Mouse (Mus musculus) lung, embryonic 14.5 days (tissue): ENCODE data around the gene Fam161a. TPM values are rescaled to one million over a fixed set of nuclear protein-coding genes. Genes with fewer than 3 reads are reported as not detected.

ENCODE experiments used
- ATAC-seq: fragments of 200-750 bp; cut with Nextera tagmentation; 2 replicates; pipeline ENCODE4 v1.8.0; 2017; ENCODE audit warnings: mild to moderate bottlenecking, moderate TSS enrichment, moderate library complexity; ENCODE audit not compliant: insufficient read depth
- DNase-seq: peaks from one replicate; pipeline ENCODE4 v3.0.0-alpha.2; 2015
- H3K27ac ChIP-seq: fragments of 300-500 bp; sonication (generic); 2 replicates; pipeline ENCODE4 v1.5.1; 2014; ENCODE audit warnings: low read depth, mild to moderate bottlenecking, moderate library complexity
- H3K27me3 ChIP-seq: fragments of 300-500 bp; sonication (generic); 2 replicates; pipeline ENCODE4 v1.6.1; 2014; ENCODE audit warnings: low read length, control low read depth; ENCODE audit not compliant: insufficient read depth
- H3K36me3 ChIP-seq: fragments of 300-500 bp; sonication (generic); 2 replicates; pipeline ENCODE4 v1.6.1; 2014; ENCODE audit warnings: control low read depth; ENCODE audit not compliant: insufficient read depth
- H3K4me1 ChIP-seq: fragments of 300-500 bp; sonication (generic); 2 replicates; pipeline ENCODE4 v1.6.1; 2014; ENCODE audit warnings: antibody characterized with exemption, control low read depth; ENCODE audit not compliant: insufficient read depth
- H3K4me2 ChIP-seq: fragments of 300-500 bp; sonication (generic); 2 replicates; pipeline ENCODE4 v1.6.1; 2014; ENCODE audit warnings: mild to moderate bottlenecking
- H3K4me3 ChIP-seq: fragments of 300-500 bp; sonication (generic); 2 replicates; pipeline ENCODE4 v1.5.1; 2014; ENCODE audit warnings: low read depth, low read length
- H3K9ac ChIP-seq: fragments of 300-500 bp; sonication (generic); 2 replicates; pipeline ENCODE4 v1.6.1; 2014
- H3K9me3 ChIP-seq: fragments of 300-500 bp; sonication (generic); 2 replicates; pipeline ENCODE4 v1.6.1; 2016; ENCODE audit warnings: low read depth, low read length, control low read depth
- CTCF ChIP-seq: IDR thresholded peaks from 2 replicates; pipeline ENCODE4 v1.5.1; 2016; ENCODE audit warnings: antibody characterized with exemption, low read depth
- WGBS: fragments of 180-500 bp; shearing (Covaris S2); extraction: QIAGEN DNeasy Blood & Tissue Kit; methylation state at CpG from one replicate; pipeline ENCODE4 v1.1.7; 2014; 5-methylcytosine and 5-hydroxymethylcytosine counted together
- polyA plus RNA-seq: library from polyadenylated mRNA; unstranded; fragments of >200 nt; fragmentation: Nextera tagmentation; extraction: Ambion mirVana; gene quantifications from 2 replicates; pipeline ENCODE4 v1.2.1, GENCODE M21; 2014

Fam161a gene
- polyA plus RNA-seq, 1 experiment from 2014 or later = 3.8 TPM

DNA sequence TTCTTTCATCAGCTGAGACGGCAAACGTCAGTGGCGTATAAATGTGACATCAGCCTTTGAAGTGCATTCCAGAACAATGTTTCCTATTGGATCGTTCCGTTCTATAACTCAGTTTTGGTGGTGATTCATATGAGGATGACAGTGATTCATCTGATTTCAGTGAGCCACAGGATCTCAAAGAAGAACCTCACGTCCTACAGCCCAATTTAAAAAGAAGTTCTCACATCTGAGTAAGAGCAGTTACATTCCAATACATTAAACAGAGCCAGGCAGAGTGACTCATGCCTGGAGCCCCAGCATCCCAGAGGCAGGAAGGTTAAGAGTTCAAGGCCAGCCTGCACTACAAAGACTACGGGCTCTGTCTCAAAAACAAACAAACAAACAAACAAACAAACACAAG, 67.5 kb downstream of the Fam161a start:
- no peak for TF ChIP-seq CTCF
- Histone ChIP-seq H3K9me3 (no peaks in the 10 kb centered on the region), H3K9ac (no peak overlapping the region), H3K27ac (no peak overlapping the region), H3K36me3 (no peaks in the 10 kb centered on the region), H3K4me1 (no peaks in the 10 kb centered on the region), H3K4me2 (no peak overlapping the region), H3K4me3 (no peak overlapping the region), H3K27me3 (no peaks in the 10 kb centered on the region)
- 55% methylated on average over 7 of the region's 7 CpGs for WGBS
- ATAC-seq = no peak
- no peak for DNase-seq

GRCm38 (mm10) chr11:23078541-23078940, 71.2 kb downstream of the Fam161a start:
- H3K4me3 ChIP-seq = no peak overlapping the region
- 81% methylated on average over 1 of the region's 1 CpGs for WGBS
- H3K4me2 ChIP-seq = no peak overlapping the region
- no peaks in the 10 kb centered on the region for H3K27me3 ChIP-seq
- H3K36me3 ChIP-seq = no peaks in the 10 kb centered on the region
- no peaks in the 10 kb centered on the region for H3K9me3 ChIP-seq
- H3K9ac ChIP-seq = no peak overlapping the region
- no peaks in the 10 kb centered on the region for H3K4me1 ChIP-seq
- DNase-seq = no peak
- no peak overlapping the region for H3K27ac ChIP-seq
- TF ChIP-seq CTCF = no peak
- ATAC-seq = no peak

Other genes starting within 250 kb of the Fam161a start
- 7.2 and 7.5 TPM in 2 replicates for gene B3gnt2, start 146.6 kb upstream of the Fam161a start, polyA plus RNA-seq
- 2.8 and 3.3 TPM in 2 replicates for gene Zrsr1, start 35.5 kb upstream of the Fam161a start, polyA plus RNA-seq
- 15.3 and 16.6 TPM in 2 replicates for gene Gm28048, start 25.4 kb upstream of the Fam161a start, polyA plus RNA-seq
- gene Commd1, start 25.1 kb upstream of the Fam161a start, polyA plus RNA-seq = 409 and 422 TPM in 2 replicates
- 302 and 320 TPM in 2 replicates for gene Cct4, start 17.0 kb upstream of the Fam161a start, polyA plus RNA-seq
- gene Xpo1, start 248.5 kb downstream of the Fam161a start, polyA plus RNA-seq = 150 and 156 TPM in 2 replicates